Mouse (Mus musculus): ENCODE data around the gene Sde2. TPM values are rescaled to one million over a fixed set of nuclear protein-coding genes. Genes with fewer than 3 reads are reported as not detected.

Gene Sde2
- total and polyA plus RNA-seq, 2 experiments from 2014 or later = 12.8 to 24.2 TPM

- Histone ChIP-seq H3K4me3 (ENCODE audit: low read depth, low read length) (peak overlapping the region; percentile 27), H3K36me3 (ENCODE audit: insufficient read depth, low read length) (no peaks in the 10 kb centered on the region), H3K4me2 (ENCODE audit: low read depth, low read length, poor library complexity, severe bottlenecking) (peak overlapping the region; percentile 49), H3K9me3 (ENCODE audit: low read length) (no peaks in the 10 kb centered on the region), H3K9ac (replicated peaks; ENCODE audit: low read length, poor library complexity, severe bottlenecking) (peak overlapping the region; percentile 61), H3K27ac (ENCODE audit: low read depth, low read length) (peak overlapping the region; percentile 93), H3K4me1 (ENCODE audit: insufficient read depth, low read length) (peaks cover 12% of the 10 kb centered on the region), H3K27me3 (ENCODE audit: insufficient read depth, low read length) (no peaks in the 10 kb centered on the region)
- peak; percentile 77 for DNase-seq (ENCODE audit: low spot score)
- no peak; the same call in 1 of the 2 replicates for ATAC-seq (ENCODE audit: low FRiP score)
- WGBS = 8% methylated on average over 11 of the region's 11 CpGs
- no peak for TF ChIP-seq CTCF (IDR thresholded peaks at IDR 0.05)
These were observed 2.3 kb upstream of the Sde2 start for GRCm38 (mm10) chr1:180848511-180849241.

GRCm38 (mm10) chr1:180849701-180850301 lies 1.1 kb upstream of the Sde2 start:
- H3K9me3 ChIP-seq (ENCODE audit: low read length) = no peaks in the 10 kb centered on the region
- peak overlapping the region; percentile 66 for H3K9ac ChIP-seq (replicated peaks; ENCODE audit: low read length, poor library complexity, severe bottlenecking)
- WGBS = 18% methylated on average over 11 of the region's 11 CpGs
- H3K4me2 ChIP-seq (ENCODE audit: low read depth, low read length, poor library complexity, severe bottlenecking) = peak overlapping the region; percentile 72
- H3K27me3 ChIP-seq (ENCODE audit: insufficient read depth, low read length) = no peaks in the 10 kb centered on the region
- peak; percentile 43 for DNase-seq (ENCODE audit: low spot score)
- H3K4me1 ChIP-seq (ENCODE audit: insufficient read depth, low read length) = peaks cover 12% of the 10 kb centered on the region
- no peak for TF ChIP-seq CTCF (IDR thresholded peaks at IDR 0.05)
- H3K4me3 ChIP-seq (ENCODE audit: low read depth, low read length) = peak overlapping the region; percentile 71
- no peaks in the 10 kb centered on the region for H3K36me3 ChIP-seq (ENCODE audit: insufficient read depth, low read length)
- ATAC-seq (ENCODE audit: low FRiP score) = no peak
- H3K27ac ChIP-seq (ENCODE audit: low read depth, low read length) = peak overlapping the region; percentile 97

- no peak for TF ChIP-seq CTCF (IDR thresholded peaks at IDR 0.05)
- no peak for ATAC-seq (ENCODE audit: low FRiP score)
- peaks cover 56% of the 10 kb centered on the region for H3K36me3 ChIP-seq (ENCODE audit: insufficient read depth, low read length)
- H3K9ac ChIP-seq (replicated peaks; ENCODE audit: low read length, poor library complexity, severe bottlenecking) = no peak overlapping the region
- no peaks in the 10 kb centered on the region for H3K27me3 ChIP-seq (ENCODE audit: insufficient read depth, low read length)
- no peak for DNase-seq (ENCODE audit: low spot score)
- H3K27ac ChIP-seq (ENCODE audit: low read depth, low read length) = no peak overlapping the region
- no peaks in the 10 kb centered on the region for H3K9me3 ChIP-seq (ENCODE audit: low read length)
- H3K4me2 ChIP-seq (ENCODE audit: low read depth, low read length, poor library complexity, severe bottlenecking) = no peak overlapping the region
- H3K4me3 ChIP-seq (ENCODE audit: low read depth, low read length) = no peak overlapping the region
- H3K4me1 ChIP-seq (ENCODE audit: insufficient read depth, low read length) = no peaks in the 10 kb centered on the region
These were observed 7.8 kb downstream of the Sde2 start for GRCm38 (mm10) chr1:180858763-180859162.

GRCm38 (mm10) chr1:180860030-180860429 lies 9.1 kb downstream of the Sde2 start:
- Histone ChIP-seq H3K27ac (ENCODE audit: low read depth, low read length) (no peak overlapping the region), H3K4me3 (ENCODE audit: low read depth, low read length) (no peak overlapping the region), H3K4me1 (ENCODE audit: insufficient read depth, low read length) (no peaks in the 10 kb centered on the region), H3K4me2 (ENCODE audit: low read depth, low read length, poor library complexity, severe bottlenecking) (no peak overlapping the region), H3K27me3 (ENCODE audit: insufficient read depth, low read length) (no peaks in the 10 kb centered on the region), H3K36me3 (ENCODE audit: insufficient read depth, low read length) (peaks cover 58% of the 10 kb centered on the region), H3K9me3 (ENCODE audit: low read length) (no peaks in the 10 kb centered on the region), H3K9ac (replicated peaks; ENCODE audit: low read length, poor library complexity, severe bottlenecking) (no peak overlapping the region)
- no peak for TF ChIP-seq CTCF (IDR thresholded peaks at IDR 0.05)
- no peak for ATAC-seq (ENCODE audit: low FRiP score)
- WGBS = 88% methylated on average over 6 of the region's 6 CpGs
- DNase-seq (ENCODE audit: low spot score) = no peak

GRCm38 (mm10) chr1:180863606-180864005 lies 12.7 kb downstream of the Sde2 start:
- H3K9ac ChIP-seq (replicated peaks; ENCODE audit: low read length, poor library complexity, severe bottlenecking) = no peak overlapping the region
- H3K4me3 ChIP-seq (ENCODE audit: low read depth, low read length) = no peak overlapping the region
- peaks cover 59% of the 10 kb centered on the region for H3K36me3 ChIP-seq (ENCODE audit: insufficient read depth, low read length)
- TF ChIP-seq CTCF (IDR thresholded peaks at IDR 0.05) = peak; percentile 90
- no peak overlapping the region for H3K27ac ChIP-seq (ENCODE audit: low read depth, low read length)
- H3K9me3 ChIP-seq (ENCODE audit: low read length) = no peaks in the 10 kb centered on the region
- H3K4me2 ChIP-seq (ENCODE audit: low read depth, low read length, poor library complexity, severe bottlenecking) = no peak overlapping the region
- peak; percentile 65 for DNase-seq (ENCODE audit: low spot score)
- no peaks in the 10 kb centered on the region for H3K27me3 ChIP-seq (ENCODE audit: insufficient read depth, low read length)
- ATAC-seq (ENCODE audit: low FRiP score) = no peak
- no peaks in the 10 kb centered on the region for H3K4me1 ChIP-seq (ENCODE audit: insufficient read depth, low read length)
- 0% methylated on average over 1 of the region's 1 CpGs for WGBS

GRCm38 (mm10) chr1:180866001-180866400 lies 15.1 kb downstream of the Sde2 start:
- 87% methylated on average over 7 of the region's 7 CpGs for WGBS
- H3K36me3 ChIP-seq (ENCODE audit: insufficient read depth, low read length) = peaks cover 44% of the 10 kb centered on the region

More at GRCm38 (mm10) chr1:180866001-180866400, 15.1 kb downstream of the Sde2 start:
- Histone ChIP-seq H3K4me1 (ENCODE audit: insufficient read depth, low read length) (no peaks in the 10 kb centered on the region), H3K9me3 (ENCODE audit: low read length) (no peaks in the 10 kb centered on the region), H3K27me3 (ENCODE audit: insufficient read depth, low read length) (no peaks in the 10 kb centered on the region), H3K9ac (replicated peaks; ENCODE audit: low read length, poor library complexity, severe bottlenecking) (no peak overlapping the region), H3K4me3 (ENCODE audit: low read depth, low read length) (no peak overlapping the region), H3K27ac (ENCODE audit: low read depth, low read length) (no peak overlapping the region), H3K4me2 (ENCODE audit: low read depth, low read length, poor library complexity, severe bottlenecking) (no peak overlapping the region)
- TF ChIP-seq CTCF (IDR thresholded peaks at IDR 0.05) = no peak
- ATAC-seq (ENCODE audit: low FRiP score) (no peak), DNase-seq (ENCODE audit: low spot score) (peak; percentile 19)

Measured in midbrain, postnatal 0 days (tissue).